Mouse (Mus musculus): Measurements from ENCODE around the gene Proz.

Proz gene

DNA sequence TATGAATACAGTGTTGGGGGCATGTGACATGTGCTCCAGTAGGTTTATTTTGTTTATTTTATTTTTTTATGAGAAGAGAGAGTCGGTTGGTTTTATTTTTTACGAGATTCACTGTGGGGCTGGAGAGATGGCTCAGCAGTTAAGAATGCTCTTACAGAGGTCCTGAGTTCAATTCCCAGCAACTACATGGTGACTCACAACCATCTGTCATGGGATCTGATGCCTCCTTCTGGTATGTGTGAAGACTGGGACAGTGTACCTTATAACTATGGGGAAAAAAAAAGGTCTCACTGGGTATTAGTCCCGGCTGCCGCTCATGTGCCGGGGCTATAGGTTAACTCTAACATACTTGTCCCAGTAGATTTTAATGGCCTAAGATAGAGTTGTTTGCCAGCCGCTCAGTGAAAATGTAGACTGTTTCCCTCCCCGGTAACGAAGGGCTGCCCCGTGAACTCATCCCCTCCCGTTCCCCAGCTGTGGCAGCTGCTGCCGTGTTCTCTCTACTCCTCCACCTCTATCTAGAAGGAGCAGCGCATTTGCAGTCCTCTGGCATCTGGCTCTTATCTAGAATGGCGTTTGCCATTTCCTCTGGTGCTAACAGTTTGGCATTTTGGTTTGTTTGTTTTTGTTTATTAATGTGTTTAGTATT lies 47.4 kb downstream of the Proz start:
- no peak for DNase-seq

DNA sequence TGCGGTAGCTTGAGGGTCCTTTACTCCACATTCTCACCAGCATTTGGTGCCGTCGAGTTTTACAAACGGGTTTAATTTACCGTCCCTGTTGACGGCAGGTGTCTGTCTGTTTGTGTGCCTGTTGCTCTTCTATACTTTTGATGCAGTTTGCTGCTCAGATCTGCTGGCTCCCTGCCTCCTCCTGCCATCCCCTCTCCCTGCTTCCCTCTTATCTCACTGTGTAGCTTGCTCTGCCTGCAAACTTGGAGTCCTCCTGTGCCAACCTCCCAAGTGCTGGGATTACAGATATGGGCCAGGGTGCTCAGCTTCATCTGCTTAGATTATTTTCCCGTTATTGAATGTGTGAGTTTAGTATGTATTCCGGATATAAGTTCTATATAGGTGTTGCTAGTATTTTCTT lies 48.3 kb downstream of the Proz start:
- no peak for DNase-seq

DNA sequence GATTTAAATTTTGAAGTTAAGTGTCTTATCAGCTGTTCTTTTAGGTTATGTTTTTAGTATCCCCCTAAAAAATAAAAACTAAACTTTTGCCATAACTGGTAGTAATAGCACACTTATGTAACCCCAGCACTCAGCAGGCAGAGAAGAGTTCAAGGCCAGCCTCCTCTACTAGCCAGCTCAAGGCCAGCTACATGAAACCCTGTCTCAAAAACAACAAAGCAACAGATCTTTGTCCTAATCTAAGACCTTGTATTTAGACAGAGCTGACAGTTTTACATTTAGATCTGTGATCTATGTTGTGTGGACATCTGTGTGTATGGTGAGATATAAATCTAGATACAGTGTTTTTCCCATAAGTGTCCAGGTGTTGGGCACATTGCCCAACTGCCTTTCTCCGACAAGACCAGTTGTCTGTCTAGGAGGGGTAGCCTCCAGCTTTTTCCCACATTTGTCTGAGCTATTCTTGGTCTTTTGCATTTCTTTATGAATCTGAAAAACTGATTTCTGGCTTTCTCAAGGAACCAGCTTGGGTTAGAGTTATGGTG lies 48.8 kb downstream of the Proz start:
- DNase-seq, result no peak

DNA sequence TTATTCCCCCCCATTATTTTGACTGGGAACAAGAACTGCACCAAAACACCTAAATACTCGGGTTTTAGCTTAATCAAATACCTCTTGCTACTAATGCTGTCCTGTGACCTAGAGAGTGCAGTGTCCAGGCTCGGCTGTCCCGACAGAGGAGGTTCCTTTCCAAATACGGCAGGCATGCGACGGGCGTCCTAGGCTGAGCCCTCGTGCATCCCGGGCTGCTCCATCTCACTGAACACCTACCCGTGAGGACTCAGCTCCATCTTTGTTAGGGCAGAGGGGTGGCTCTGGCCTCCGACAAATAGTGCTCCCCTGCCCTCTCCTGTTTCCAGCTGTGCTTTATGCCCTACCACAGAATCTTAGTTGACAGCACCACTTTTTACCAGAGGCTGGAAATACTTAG lies 51.2 kb downstream of the Proz start:
- DNase-seq, result no peak

DNA sequence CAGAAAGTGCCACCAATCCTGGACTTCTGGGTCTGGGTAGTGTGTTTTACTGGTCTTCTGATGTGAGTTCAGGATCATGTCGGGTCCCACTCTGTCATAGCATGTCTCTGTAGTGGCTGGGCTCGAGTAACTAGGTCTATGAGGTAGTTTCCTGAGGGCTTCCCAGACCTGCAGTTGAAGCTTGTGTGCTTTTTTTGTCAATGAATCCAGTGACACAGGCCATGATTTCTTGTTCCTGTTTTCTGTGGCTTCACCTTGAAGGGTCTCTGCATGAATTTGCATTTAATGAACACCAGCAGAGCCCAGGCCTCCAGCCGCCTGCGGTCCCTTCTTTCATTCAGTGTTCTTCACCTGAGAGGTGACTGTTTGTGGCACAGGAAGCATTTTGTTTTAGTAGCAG lies 52.5 kb downstream of the Proz start:
- no peak for DNase-seq

DNA sequence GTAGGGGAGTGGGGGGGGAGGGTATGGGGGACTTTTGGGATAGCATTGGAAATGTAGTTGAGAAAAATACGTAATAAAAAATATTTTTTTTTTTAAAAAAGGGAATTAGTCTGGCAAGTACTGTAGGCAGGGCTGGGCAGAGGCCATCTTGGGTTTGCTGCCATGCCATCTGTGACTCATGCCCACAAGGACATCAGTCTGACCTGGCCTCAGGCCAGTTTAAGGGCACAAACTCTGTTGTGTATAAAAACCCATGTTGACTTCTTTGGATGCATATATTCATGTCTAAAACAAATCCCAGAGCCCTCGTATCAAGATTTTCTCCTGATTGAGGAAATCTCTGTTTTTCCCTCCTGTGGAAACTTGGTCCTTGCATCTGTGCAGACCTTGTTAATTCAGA lies 56.4 kb downstream of the Proz start:
- DNase-seq, result no peak

DNA sequence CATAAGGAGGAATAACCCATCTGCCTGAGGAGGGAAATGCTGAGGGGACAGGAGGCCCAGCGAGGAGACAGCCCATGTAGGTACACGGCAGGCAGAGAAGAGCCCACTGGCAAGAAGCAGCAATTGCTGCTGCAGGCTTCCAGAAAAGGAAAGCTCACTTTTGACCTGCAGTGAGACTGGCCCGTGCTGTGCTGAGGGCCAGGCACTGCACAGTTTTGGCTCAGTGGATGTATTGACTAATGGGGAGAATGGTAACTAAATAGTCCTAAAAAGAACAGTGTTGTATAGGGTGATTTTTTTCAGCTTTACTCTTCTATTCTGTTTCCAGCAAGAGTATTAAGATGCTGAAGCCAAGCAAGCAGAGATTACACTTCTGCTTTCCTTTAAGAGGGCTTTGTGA lies 57.8 kb downstream of the Proz start:
- DNase-seq, result no peak

DNA sequence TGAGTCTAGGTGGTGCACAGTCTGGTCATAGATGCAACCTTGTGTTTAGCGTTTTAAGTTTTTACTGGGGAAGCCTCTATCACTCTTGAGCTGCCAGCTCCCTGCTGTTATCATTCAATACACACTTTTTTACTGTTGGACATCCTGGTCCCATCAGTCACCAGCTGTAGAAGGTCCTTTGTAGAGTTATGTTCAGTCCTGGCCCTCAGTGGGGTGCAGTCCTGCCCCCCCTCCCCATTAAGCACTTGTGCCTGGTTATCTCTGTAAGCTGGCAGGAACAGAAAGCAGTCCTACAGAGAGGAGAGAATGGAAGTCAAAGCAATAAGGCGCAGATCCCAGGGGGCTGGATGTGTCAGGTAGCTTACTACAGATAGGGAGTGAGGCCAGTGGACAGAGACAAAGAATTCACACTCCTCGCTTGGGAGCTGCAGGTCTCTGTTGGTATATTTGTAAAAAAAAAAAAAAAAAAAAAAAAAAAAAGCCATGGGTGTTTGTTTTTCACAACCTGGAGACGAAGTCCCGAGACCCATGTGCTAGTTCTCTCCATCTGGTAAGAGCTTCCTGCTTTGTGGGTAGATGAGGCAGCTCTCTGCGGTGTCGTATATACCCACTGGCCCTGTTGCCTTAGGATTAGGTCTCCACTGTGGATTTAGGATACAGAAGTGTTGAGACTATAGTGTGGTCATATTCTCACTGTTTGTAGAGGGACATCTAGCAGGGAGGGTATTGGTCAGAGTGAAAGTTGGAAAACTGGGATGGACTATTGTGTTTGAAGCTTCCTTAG lies 60.4 kb downstream of the Proz start:
- no peak for DNase-seq

DNA sequence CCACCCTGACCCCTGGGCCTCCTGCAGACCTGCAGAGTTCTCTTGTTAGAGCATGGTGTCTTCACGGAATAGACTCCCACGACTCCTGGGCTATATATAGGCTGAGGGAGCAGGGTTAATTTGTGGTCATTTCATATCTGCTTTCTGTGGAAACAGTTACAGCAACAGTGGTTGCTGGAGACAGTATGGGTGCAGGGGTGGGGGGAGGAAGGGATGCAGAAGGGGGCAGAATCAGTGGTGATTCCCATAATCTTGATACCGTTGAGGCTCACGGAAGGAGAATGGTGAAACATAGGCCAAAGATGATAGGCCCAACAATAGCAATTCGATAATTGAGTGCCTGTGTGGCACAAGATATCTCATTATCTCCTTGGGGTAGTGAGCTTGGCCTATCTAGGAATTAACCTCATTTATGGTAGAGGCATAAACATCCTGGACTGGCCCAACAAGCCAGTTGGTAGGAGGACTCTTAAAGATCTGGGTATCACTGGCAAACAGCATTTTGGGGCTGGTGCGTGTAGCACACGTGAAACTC lies 62.2 kb downstream of the Proz start:
- DNase-seq, result no peak

DNA sequence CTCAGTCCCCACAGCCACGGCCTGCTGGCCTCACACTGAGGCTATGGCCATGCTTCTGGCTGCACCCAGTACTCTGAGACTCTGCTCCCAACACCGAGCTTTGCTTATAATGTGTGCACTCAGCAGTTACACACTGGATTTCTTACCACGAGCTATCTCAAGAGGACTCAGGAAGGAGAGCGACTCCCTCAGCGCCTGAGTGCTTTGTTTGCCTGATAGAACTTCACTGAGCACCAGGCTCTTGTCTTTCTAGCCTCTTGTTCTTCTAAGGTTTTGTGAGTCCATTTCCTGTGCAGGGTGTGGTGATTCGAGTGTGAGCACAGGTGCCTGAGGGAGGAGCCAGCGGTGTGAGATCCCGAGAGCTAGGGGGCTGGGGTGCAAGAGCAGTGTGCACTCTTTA lies 64.2 kb downstream of the Proz start:
- DNase-seq, result no peak
